ENCODE assay signal across 20 mouse cellular contexts in genomic region chr5:129186926-129187325, GRCm38 (mm10).
DNase-seq lines count a peak whose midpoint lies in the region; ATAC-seq and TF ChIP-seq lines count a peak whose summit lies in the region.
"Had no signal": no experiment of that assay in that cellular context is flagged by ENCODE, and none has a peak within 500 bp of the region (broad histone marks: within the 10 kb centered on the region; RNA-seq: fewer than 3 reads in every experiment).

No protein-coding gene starts in this region.

- WGBS in kidney, embryonic 14.5 days: 55% methylated on average over 7 of the region's 7 CpGs
- 54% methylated on average over 7 of the region's 7 CpGs for WGBS in kidney, postnatal 0 days

- TF ChIP-seq CTCF in kidney, postnatal 0 days (IDR thresholded peaks at IDR 0.05; ENCODE audit: low read depth): no peak

- H3K4me2 ChIP-seq in kidney, embryonic 14.5 days (replicated peaks; ENCODE audit: low read depth, low read length): no peak overlapping the region
- H3K4me2 ChIP-seq in kidney, postnatal 0 days (ENCODE audit: low read length): no peak overlapping the region
- H3K4me2 ChIP-seq: embryonic facial prominence, embryonic 13.5 days; forebrain, embryonic 12.5 days; heart, embryonic 12.5 days; heart, embryonic 15.5 days; hindbrain, embryonic 13.5 days had no signal

- H3K4me3 ChIP-seq in kidney, embryonic 14.5 days (ENCODE audit: low read length): no peak overlapping the region
- no peak overlapping the region for H3K4me3 ChIP-seq in kidney, postnatal 0 days (replicated peaks; ENCODE audit: low read depth, low read length)
- H3K4me3 ChIP-seq: embryonic facial prominence, embryonic 10.5 days; embryonic facial prominence, embryonic 13.5 days; erythroblast, embryonic 14.5 days; forebrain, embryonic 12.5 days; heart, embryonic 12.5 days; heart, embryonic 15.5 days; hindbrain, embryonic 10.5 days; hindbrain, embryonic 13.5 days had no signal

- H3K36me3 ChIP-seq in kidney, embryonic 14.5 days (ENCODE audit: control insufficient read depth, insufficient read depth, low read length): no peaks in the 10 kb centered on the region
- H3K36me3 ChIP-seq in kidney, postnatal 0 days (ENCODE audit: insufficient read depth, low read length): no peaks in the 10 kb centered on the region
- H3K36me3 ChIP-seq: embryonic facial prominence, embryonic 10.5 days; embryonic facial prominence, embryonic 13.5 days; forebrain, embryonic 12.5 days; heart, embryonic 12.5 days; heart, embryonic 15.5 days; hindbrain, embryonic 10.5 days; hindbrain, embryonic 13.5 days had no signal

- peaks cover 10% of the 10 kb centered on the region for H3K4me1 ChIP-seq in kidney, embryonic 14.5 days (ENCODE audit: control insufficient read depth, insufficient read depth, low read length)
- no peaks in the 10 kb centered on the region for H3K4me1 ChIP-seq in kidney, postnatal 0 days (replicated peaks; ENCODE audit: insufficient read depth, low read length)
- H3K4me1 ChIP-seq: heart, embryonic 12.5 days; heart, embryonic 15.5 days had no signal

- no peak overlapping the region for H3K9ac ChIP-seq in kidney, embryonic 14.5 days (ENCODE audit: low read depth, low read length)
- no peak overlapping the region for H3K9ac ChIP-seq in kidney, postnatal 0 days (ENCODE audit: low read depth, low read length)
- H3K9ac ChIP-seq: embryonic facial prominence, embryonic 13.5 days; forebrain, embryonic 12.5 days; heart, embryonic 12.5 days; heart, embryonic 15.5 days; hindbrain, embryonic 13.5 days had no signal

- ATAC-seq in kidney, embryonic 14.5 days (ENCODE audit: low FRiP score, low TSS enrichment): no peak
- ATAC-seq in kidney, postnatal 0 days (replicated peaks; ENCODE audit: low FRiP score, low read depth): no peak
- ATAC-seq: CD4-positive, CD25-positive, alpha-beta regulatory T cell, adult 4 months; forebrain, embryonic 16.5 days; hindbrain, embryonic 16.5 days had no signal

- peak overlapping the region; percentile 59; the same call in 1 of the 2 replicates for H3K27ac ChIP-seq in kidney, embryonic 14.5 days (ENCODE audit: low read depth, low read length)
- peak overlapping the region; percentile 57; the same call in 1 of the 2 replicates for H3K27ac ChIP-seq in kidney, postnatal 0 days
- H3K27ac ChIP-seq: embryonic facial prominence, embryonic 10.5 days; embryonic facial prominence, embryonic 13.5 days; forebrain, embryonic 12.5 days; heart, embryonic 15.5 days; hindbrain, embryonic 10.5 days; hindbrain, embryonic 13.5 days had no signal

- H3K27me3 ChIP-seq in kidney, embryonic 14.5 days (ENCODE audit: control insufficient read depth, insufficient read depth, low read length): no peaks in the 10 kb centered on the region
- no peaks in the 10 kb centered on the region; the same call in 1 of the 2 replicates for H3K27me3 ChIP-seq in kidney, postnatal 0 days (ENCODE audit: insufficient read depth, low read length)
- H3K27me3 ChIP-seq: heart, embryonic 15.5 days; hindbrain, embryonic 13.5 days had no signal

- H3K9me3 ChIP-seq in kidney, embryonic 14.5 days (ENCODE audit: control insufficient read depth, low read length): no peaks in the 10 kb centered on the region
- no peaks in the 10 kb centered on the region for H3K9me3 ChIP-seq in kidney, postnatal 0 days (replicated peaks; ENCODE audit: low read length)
- H3K9me3 ChIP-seq: embryonic facial prominence, embryonic 10.5 days; embryonic facial prominence, embryonic 13.5 days; forebrain, embryonic 12.5 days; heart, embryonic 12.5 days; heart, embryonic 15.5 days; hindbrain, embryonic 10.5 days; hindbrain, embryonic 13.5 days had no signal

- no peak for DNase-seq in kidney, adult 11 months
- DNase-seq in kidney, postnatal 0 days (ENCODE audit: low spot score): peak; percentile 80
- no peak for DNase-seq in kidney, adult 9 months
- DNase-seq in kidney, postnatal 14 days: peak; percentile 27
- peak; percentile 39 to 53 for DNase-seq in kidney, postnatal 4 days
- DNase-seq in adrenal gland, postnatal 25 days: no peak
- DNase-seq: cerebellum, adult 11-12 months; gastrocnemius, postnatal 25 days had no signal

Comparison
In these comparisons a context has a peak if more than half of its experiments do, and no peak if none do; other contexts are left out.
1. DNase-seq: peak in kidney, postnatal 0 days (single experiment), kidney, postnatal 14 days (single experiment) and kidney, postnatal 4 days (2 of 2); none in kidney, adult 11 months (single experiment), kidney, adult 9 months (single experiment) and adrenal gland, postnatal 25 days (single experiment).